Mouse (Mus musculus) MEL (cell line): Measurements from ENCODE around the gene Zfp39. TPM values are rescaled to one million over a fixed set of nuclear protein-coding genes. Genes with fewer than 3 reads are reported as not detected.

Experiments
- DNase-seq: peaks from one replicate; pipeline ENCODE4 v3.0.0; 2011; ENCODE audit warnings: low read depth, low spot score
- H3K27ac ChIP-seq: 2 replicates; pipeline ENCODE4 v1.5.1; 2012; ENCODE audit warnings: low read depth, mild to moderate bottlenecking, control low read depth, low read length, moderate library complexity; ENCODE audit not compliant: control insufficient read depth
- H3K27me3 ChIP-seq, 2 experiments: fragments of 150-350 bp in 1 of 2; sonication (generic) in 1 of 2; 2 replicates each; pipeline ENCODE4 v1.6.1; 2012; ENCODE audit warnings: low read length in 2 of 2, mild to moderate bottlenecking in 2 of 2, improper control_type of control experiment in 1 of 2, moderate library complexity in 1 of 2; ENCODE audit not compliant: insufficient read depth in 2 of 2, control insufficient read depth in 1 of 2
- H3K36me3 ChIP-seq, 2 experiments: 2 replicates each; pipeline ENCODE4 v1.6.1; 2012 to 2014; ENCODE audit warnings: low read length in 2 of 2, improper control_type of control experiment in 1 of 2, inconsistent platforms in 1 of 2, mild to moderate bottlenecking in 1 of 2; ENCODE audit not compliant: insufficient read depth in 2 of 2, control insufficient read depth in 1 of 2
- H3K4me1 ChIP-seq, 2 experiments: fragments of 150-350 bp in 1 of 2; sonication (generic) in 1 of 2; 2 replicates each; pipeline ENCODE4 v1.6.1; 2012; ENCODE audit warnings: low read length in 2 of 2, improper control_type of control experiment in 1 of 2, mild to moderate bottlenecking in 1 of 2; ENCODE audit not compliant: insufficient read depth in 2 of 2, control insufficient read depth in 1 of 2
- H3K4me3 ChIP-seq, 2 experiments: fragments of 150-350 bp in 1 of 2; sonication (generic) in 1 of 2; 2 replicates each; pipeline ENCODE4 v1.5.1; 2012; ENCODE audit warnings: low read depth in 2 of 2, low read length in 2 of 2, mild to moderate bottlenecking in 2 of 2, moderate library complexity in 2 of 2, control low read depth in 1 of 2, improper control_type of control experiment in 1 of 2; ENCODE audit not compliant: control insufficient read depth in 1 of 2, insufficient read depth in 1 of 2
- H3K79me2 ChIP-seq: 2 replicates; pipeline ENCODE4 v1.6.1; 2012; ENCODE audit warnings: mild to moderate bottlenecking, low read length, moderate library complexity; ENCODE audit not compliant: control insufficient read depth, poor library complexity, insufficient read depth
- H3K9ac ChIP-seq: 2 replicates; pipeline ENCODE4 v1.6.1; 2012; ENCODE audit warnings: low read depth, mild to moderate bottlenecking, control low read depth, low read length, moderate library complexity; ENCODE audit not compliant: control insufficient read depth, poor library complexity, severe bottlenecking
- H3K9me3 ChIP-seq: fragments of 150-350 bp; sonication (generic); replicated peaks from 2 replicates; pipeline ENCODE4 v1.6.1; 2012; ENCODE audit warnings: mild to moderate bottlenecking, low read length, improper control_type of control experiment, moderate library complexity; ENCODE audit not compliant: insufficient read depth
- CHD2 ChIP-seq: IDR thresholded peaks from 2 replicates; pipeline ENCODE4 v1.6.1; 2011; ENCODE audit warnings: low read length, improper control_type of control experiment
- CTCF ChIP-seq, 3 experiments: IDR thresholded peaks in 2 of 3; conservative IDR thresholded peaks in 1 of 3; 2 replicates each; pipeline ENCODE4 v1.5.1; 2011 to 2012; ENCODE audit warnings: low read length in 3 of 3, low read depth in 2 of 3, mild to moderate bottlenecking in 2 of 3, improper control_type of control experiment in 1 of 3, inconsistent platforms in 1 of 3, mixed read lengths in 1 of 3, moderate library complexity in 1 of 3; ENCODE audit not compliant: control insufficient read depth in 1 of 3, insufficient read depth in 1 of 3, poor library complexity in 1 of 3, severe bottlenecking in 1 of 3
- ETS1 ChIP-seq: IDR thresholded peaks from 2 replicates; pipeline ENCODE4 v1.6.1; 2012; ENCODE audit warnings: low read depth, mild to moderate bottlenecking, inconsistent platforms, low read length, improper control_type of control experiment, moderate library complexity
- GABPA ChIP-seq: IDR thresholded peaks from 2 replicates; pipeline ENCODE4 v1.6.1; 2012; ENCODE audit warnings: low read depth, mild to moderate bottlenecking, inconsistent platforms, low read length, improper control_type of control experiment, moderate library complexity
- GATA1 ChIP-seq: IDR thresholded peaks from 2 replicates; pipeline ENCODE4 v1.6.1; 2011; ENCODE audit warnings: low read depth, low read length, improper control_type of control experiment
- JUND ChIP-seq: IDR thresholded peaks from 2 replicates; pipeline ENCODE4 v1.6.1; 2011; ENCODE audit warnings: low read depth, mild to moderate bottlenecking, improper control_type of control experiment, low read length
- KAT2A ChIP-seq: conservative IDR thresholded peaks from 2 replicates; pipeline ENCODE4 v1.6.1; 2012; ENCODE audit warnings: low read depth, low read length, improper control_type of control experiment, inconsistent platforms
- MAX ChIP-seq: IDR thresholded peaks from 2 replicates; pipeline ENCODE4 v1.6.1; 2011; ENCODE audit warnings: low read length, improper control_type of control experiment
- MXI1 ChIP-seq: IDR thresholded peaks from 2 replicates; pipeline ENCODE4 v1.6.1; 2011; ENCODE audit warnings: mild to moderate bottlenecking, low read depth, low read length, improper control_type of control experiment
- MYC ChIP-seq: IDR thresholded peaks from 2 replicates; pipeline ENCODE4 v1.6.1; 2011; ENCODE audit warnings: low read depth, mild to moderate bottlenecking, low read length, improper control_type of control experiment, moderate library complexity
- NELFE ChIP-seq: IDR thresholded peaks from 2 replicates; pipeline ENCODE4 v1.6.1; 2011; ENCODE audit warnings: low read depth, low read length, improper control_type of control experiment
- NRF1 ChIP-seq: IDR thresholded peaks from 2 replicates; pipeline ENCODE4 v1.6.1; 2014; ENCODE audit warnings: low read depth, mild to moderate bottlenecking, inconsistent platforms, low read length, improper control_type of control experiment, moderate library complexity; ENCODE audit not compliant: poor library complexity, insufficient read depth, severe bottlenecking
- POLR2AphosphoS5 ChIP-seq: IDR thresholded peaks from 2 replicates; pipeline ENCODE4 v1.6.1; 2012; ENCODE audit warnings: low read depth, borderline replicate concordance, mild to moderate bottlenecking, inconsistent platforms, low read length, moderate library complexity, mixed read lengths
- RCOR1 ChIP-seq: IDR thresholded peaks from 2 replicates; pipeline ENCODE4 v1.6.1; 2012; ENCODE audit warnings: low read depth, mild to moderate bottlenecking, inconsistent platforms, low read length, improper control_type of control experiment
- TBP ChIP-seq: IDR thresholded peaks from 2 replicates; pipeline ENCODE4 v1.8.0; 2011; ENCODE audit warnings: low read depth, low read length, improper control_type of control experiment
- UBTF ChIP-seq: IDR thresholded peaks from 2 replicates; pipeline ENCODE4 v1.6.1; 2012; ENCODE audit warnings: low read depth, mild to moderate bottlenecking, inconsistent platforms, low read length, improper control_type of control experiment, moderate library complexity, borderline replicate concordance; ENCODE audit not compliant: insufficient read depth
- ZNF384 ChIP-seq: IDR thresholded peaks from 2 replicates; pipeline ENCODE4 v1.6.1; 2012; ENCODE audit warnings: low read depth, mild to moderate bottlenecking, inconsistent platforms, low read length, improper control_type of control experiment
- polyA plus RNA-seq, 2 experiments: library from polyadenylated mRNA; stranded (reverse) in 1 of 2; unstranded in 1 of 2; fragments of >175 nt in 1 of 2; fragments of >200 nt in 1 of 2; gene quantifications; 2 replicates each; pipeline versions ENCODE4 v1.2.1 to v1.2.4; 2012; ENCODE audit warnings: low replicate concordance in 2 of 2, low read depth in 1 of 2; ENCODE audit not compliant: insufficient read length in 2 of 2, insufficient read depth in 1 of 2, missing spikeins in 1 of 2
- total RNA-seq: library from RNA; depleted of rRNA; stranded (reverse); fragments of 300-350 nt; gene quantifications from 2 replicates; pipeline ENCODE4 v1.2.3, GENCODE M21; 2012

The Zfp39 gene
- total and polyA plus RNA-seq, 3 experiments = 5.1 to 6.0 TPM; not detected in 1

- peaks cover 3 to 9% of the 10 kb centered on the region in 2 experiments; a peak in 3 of 4 replicates for H3K36me3 ChIP-seq
These were observed 54.3 kb downstream of the Zfp39 start for GRCm38 (mm10) chr11:58849731-58850130.

GRCm38 (mm10) chr11:58847636-58848035 is 56.4 kb downstream of the Zfp39 start:
- Histone ChIP-seq H3K79me2 (peaks cover 6% of the 10 kb centered on the region; the same call in 1 of the 2 replicates), H3K27ac (no peak overlapping the region), H3K9ac (peak overlapping the region; percentile 91), H3K4me3 (peak overlapping the region; percentile 79 to 97), H3K27me3 (no peaks in the 10 kb centered on the region; a peak in 1 of 4 replicates), H3K36me3 (peaks cover 3 to 9% of the 10 kb centered on the region in 2 experiments; a peak in 3 of 4 replicates), H3K9me3 (no peaks in the 10 kb centered on the region), H3K4me1 (peaks cover 2 to 5% of the 10 kb centered on the region in 2 experiments; a peak in 2 of 4 replicates)
- DNase-seq = peak; percentile 26
- no peak for TF ChIP-seq RCOR1
- TF ChIP-seq CHD2 = no peak
- TF ChIP-seq ETS1 = no peak
- TF ChIP-seq UBTF = no peak
- TF ChIP-seq MAX = no peak
- TF ChIP-seq GABPA = no peak
- no peak for TF ChIP-seq NELFE
- no peak for TF ChIP-seq TBP
- no peak for TF ChIP-seq MYC
- no peak for TF ChIP-seq CTCF (IDR thresholded peaks at IDR 0.05 in 2 of 3, conservative IDR thresholded peaks at IDR 0.05 in 1 of 3; ENCODE audit: control insufficient read depth in 1 of 3, insufficient read depth in 1 of 3, low read depth in 2 of 3, low read length in 3 of 3, poor library complexity in 1 of 3, severe bottlenecking in 1 of 3)
- no peak for TF ChIP-seq GATA1
- no peak for TF ChIP-seq ZNF384
- TF ChIP-seq JUND = no peak

More at GRCm38 (mm10) chr11:58849731-58850130, 54.3 kb downstream of the Zfp39 start:
- H3K27ac ChIP-seq = no peak overlapping the region
- H3K79me2 ChIP-seq = peaks cover 6% of the 10 kb centered on the region; the same call in 1 of the 2 replicates
- no peaks in the 10 kb centered on the region for H3K9me3 ChIP-seq
- H3K4me1 ChIP-seq = peaks cover 2 to 5% of the 10 kb centered on the region in 2 experiments; a peak in 2 of 4 replicates
- no peak overlapping the region for H3K4me3 ChIP-seq
- no peak overlapping the region for H3K9ac ChIP-seq
- TF ChIP-seq RCOR1 (no peak), MXI1 (no peak), POLR2AphosphoS5 (no peak), GATA1 (no peak), CHD2 (no peak), NRF1 (no peak), KAT2A (no peak), ETS1 (no peak)
- no peaks in the 10 kb centered on the region for H3K27me3 ChIP-seq
- DNase-seq = no peak
